Mouse (Mus musculus) lung, embryonic 15.5 days (tissue): ENCODE measurements around the gene Trim26. TPM values are rescaled to one million over a fixed set of nuclear protein-coding genes. Genes with fewer than 3 reads are reported as not detected.

Experiments used
- ATAC-seq: fragments of 200-750 bp; cut with Nextera tagmentation; 2 replicates; pipeline ENCODE4 v1.8.0; 2017; ENCODE audit warnings: moderate number of reproducible peaks, borderline replicate concordance; ENCODE audit not compliant: low FRiP score, low TSS enrichment; ENCODE audit errors: extremely low read depth
- H3K27ac ChIP-seq: fragments of 300-500 bp; sonication (generic); 2 replicates; pipeline ENCODE4 v1.5.1; 2015; ENCODE audit warnings: moderate library complexity, mild to moderate bottlenecking, inconsistent platforms
- H3K27me3 ChIP-seq: fragments of 300-500 bp; sonication (generic); 2 replicates; pipeline ENCODE4 v1.6.1; 2015; ENCODE audit warnings: inconsistent platforms
- H3K36me3 ChIP-seq: fragments of 300-500 bp; sonication (generic); 2 replicates; pipeline ENCODE4 v1.6.1; 2015; ENCODE audit warnings: inconsistent platforms
- H3K4me1 ChIP-seq: fragments of 300-500 bp; sonication (generic); 2 replicates; pipeline ENCODE4 v1.6.1; 2015; ENCODE audit warnings: inconsistent platforms
- H3K4me2 ChIP-seq: fragments of 300-500 bp; sonication (generic); 2 replicates; pipeline ENCODE4 v1.6.1; 2015; ENCODE audit warnings: inconsistent platforms, mild to moderate bottlenecking, moderate library complexity
- H3K4me3 ChIP-seq: fragments of 300-500 bp; sonication (generic); 2 replicates; pipeline ENCODE4 v1.5.1; 2015; ENCODE audit warnings: mild to moderate bottlenecking, inconsistent platforms
- H3K9ac ChIP-seq: fragments of 300-500 bp; sonication (generic); 2 replicates; pipeline ENCODE4 v1.6.1; 2015; ENCODE audit warnings: inconsistent platforms
- H3K9me3 ChIP-seq: fragments of 300-500 bp; sonication (generic); 2 replicates; pipeline ENCODE4 v1.6.1; 2016; ENCODE audit warnings: inconsistent platforms
- WGBS: fragments of 180-500 bp; shearing (Covaris S2); methylation state at CpG from one replicate; pipeline ENCODE4 v1.1.7; 2015; 5-methylcytosine and 5-hydroxymethylcytosine counted together
- polyA plus RNA-seq: library from polyadenylated mRNA; unstranded; fragments of >200 nt; fragmentation: Nextera tagmentation; extraction: Ambion mirVana; gene quantifications from 2 replicates; pipeline ENCODE4 v1.2.1, GENCODE M21; 2015

The Trim26 gene
- polyA plus RNA-seq, 1 experiment from 2014 or later: 43.6 TPM

GRCm38 (mm10) chr17:36835591-36836426 is 1.1 kb upstream of the Trim26 start:
- Histone ChIP-seq H3K9me3 (no peaks in the 10 kb centered on the region), H3K4me2 (peak overlapping the region; percentile 79), H3K4me1 (peaks cover 20% of the 10 kb centered on the region), H3K9ac (no peak overlapping the region), H3K4me3 (peak overlapping the region; percentile 87), H3K27ac (peak overlapping the region; percentile 98), H3K36me3 (0 out of 2 replicates have a peak, but pooled peaks cover 2% of the 10 kb centered on the region), H3K27me3 (no peaks in the 10 kb centered on the region)
- ATAC-seq: no peak
- WGBS: 33% methylated on average over 12 of the region's 12 CpGs

GRCm38 (mm10) chr17:36836427-36836812 is 514 bp upstream of the Trim26 start:
- WGBS: 17% methylated on average over 3 of the region's 3 CpGs
- ATAC-seq: peak; percentile 25; the same call in 1 of the 2 replicates

GRCm38 (mm10) chr17:36839001-36839400 is 2.1 kb downstream of the Trim26 start:
- Histone ChIP-seq H3K36me3 (0 out of 2 replicates have a peak, but pooled peaks cover 2% of the 10 kb centered on the region), H3K9ac (no peak overlapping the region), H3K4me2 (no peak overlapping the region), H3K4me3 (no peak overlapping the region), H3K4me1 (peaks cover 20% of the 10 kb centered on the region), H3K9me3 (no peaks in the 10 kb centered on the region), H3K27me3 (no peaks in the 10 kb centered on the region), H3K27ac (no peak overlapping the region)
- whole genome bisulfite sequencing: 64% methylated on average over 5 of the region's 5 CpGs
- ATAC-seq: no peak

More at GRCm38 (mm10) chr17:36836427-36836812, 514 bp upstream of the Trim26 start:
- peaks cover 20% of the 10 kb centered on the region for H3K4me1 ChIP-seq
- H3K4me2 ChIP-seq: peak overlapping the region; percentile 79
- H3K36me3 ChIP-seq: 0 out of 2 replicates have a peak, but pooled peaks cover 2% of the 10 kb centered on the region
- peak overlapping the region; percentile 44 for H3K9ac ChIP-seq
- H3K27me3 ChIP-seq: no peaks in the 10 kb centered on the region
- peak overlapping the region; percentile 87 for H3K4me3 ChIP-seq
- H3K27ac ChIP-seq: peak overlapping the region; percentile 98
- H3K9me3 ChIP-seq: no peaks in the 10 kb centered on the region

GRCm38 (mm10) chr17:36839931-36840330 is 3.0 kb downstream of the Trim26 start:
- no peaks in the 10 kb centered on the region for H3K9me3 ChIP-seq
- 0 out of 2 replicates have a peak, but pooled peaks cover 2% of the 10 kb centered on the region for H3K36me3 ChIP-seq
- H3K4me2 ChIP-seq: no peak overlapping the region
- H3K27ac ChIP-seq: no peak overlapping the region
- no peak for ATAC-seq
- no peak overlapping the region for H3K9ac ChIP-seq
- no peaks in the 10 kb centered on the region for H3K27me3 ChIP-seq
- H3K4me3 ChIP-seq: no peak overlapping the region
- 80% methylated on average over 3 of the region's 3 CpGs for WGBS
- peaks cover 20% of the 10 kb centered on the region for H3K4me1 ChIP-seq

GRCm38 (mm10) chr17:36840961-36841445 is 4.1 kb downstream of the Trim26 start:
- 0 out of 2 replicates have a peak, but pooled peaks cover 2% of the 10 kb centered on the region for H3K36me3 ChIP-seq
- H3K4me1 ChIP-seq: peaks cover 17% of the 10 kb centered on the region
- no peak for ATAC-seq

GRCm38 (mm10) chr17:36843696-36844095 is 6.8 kb downstream of the Trim26 start:
- no peaks in the 10 kb centered on the region for H3K4me1 ChIP-seq
- ATAC-seq: no peak
- H3K27ac ChIP-seq: no peak overlapping the region
- H3K36me3 ChIP-seq: 0 out of 2 replicates have a peak, but pooled peaks cover 2% of the 10 kb centered on the region
- no peak overlapping the region for H3K4me2 ChIP-seq
- WGBS: 78% methylated on average over 7 of the region's 7 CpGs
- no peak overlapping the region for H3K4me3 ChIP-seq
- no peaks in the 10 kb centered on the region for H3K27me3 ChIP-seq
- no peaks in the 10 kb centered on the region for H3K9me3 ChIP-seq
- H3K9ac ChIP-seq: no peak overlapping the region

More at GRCm38 (mm10) chr17:36840961-36841445, 4.1 kb downstream of the Trim26 start:
- Histone ChIP-seq H3K4me3 (no peak overlapping the region), H3K27ac (no peak overlapping the region), H3K9ac (no peak overlapping the region), H3K4me2 (no peak overlapping the region), H3K9me3 (no peaks in the 10 kb centered on the region), H3K27me3 (no peaks in the 10 kb centered on the region)

- H3K4me1 ChIP-seq: no peaks in the 10 kb centered on the region
- no peak for ATAC-seq
- no peaks in the 10 kb centered on the region for H3K27me3 ChIP-seq
- no peak overlapping the region for H3K4me2 ChIP-seq
- no peak overlapping the region for H3K4me3 ChIP-seq
- H3K36me3 ChIP-seq: no peaks in the 10 kb centered on the region
- no peak overlapping the region for H3K27ac ChIP-seq
- H3K9me3 ChIP-seq: no peaks in the 10 kb centered on the region
- H3K9ac ChIP-seq: no peak overlapping the region
Measured at GRCm38 (mm10) chr17:36844286-36844719, 7.4 kb downstream of the Trim26 start.

GRCm38 (mm10) chr17:36844725-36845124 is 7.8 kb downstream of the Trim26 start:
- 32% methylated on average over 1 of the region's 1 CpGs for WGBS
- ATAC-seq: peak; percentile 65; the same call in 1 of the 2 replicates
- H3K27me3 ChIP-seq: no peaks in the 10 kb centered on the region

GRCm38 (mm10) chr17:36848911-36849310 is 12.0 kb downstream of the Trim26 start:
- no peak for ATAC-seq
- H3K9me3 ChIP-seq: no peaks in the 10 kb centered on the region
- H3K4me2 ChIP-seq: no peak overlapping the region
- 81% methylated on average over 5 of the region's 5 CpGs for WGBS
- peaks cover 19% of the 10 kb centered on the region for H3K36me3 ChIP-seq
- H3K4me1 ChIP-seq: 0 out of 2 replicates have a peak, but pooled peaks cover 9% of the 10 kb centered on the region
- H3K27ac ChIP-seq: no peak overlapping the region
- no peak overlapping the region for H3K4me3 ChIP-seq
- no peaks in the 10 kb centered on the region for H3K27me3 ChIP-seq
- no peak overlapping the region for H3K9ac ChIP-seq

More at GRCm38 (mm10) chr17:36844725-36845124, 7.8 kb downstream of the Trim26 start:
- Histone ChIP-seq H3K4me3 (no peak overlapping the region), H3K4me2 (no peak overlapping the region), H3K9ac (no peak overlapping the region), H3K9me3 (no peaks in the 10 kb centered on the region), H3K4me1 (0 out of 2 replicates have a peak, but pooled peaks cover under 1% of the 10 kb centered on the region), H3K27ac (no peak overlapping the region), H3K36me3 (no peaks in the 10 kb centered on the region)

- ATAC-seq: no peak
- H3K27ac ChIP-seq: no peak overlapping the region
- H3K36me3 ChIP-seq: peaks cover 26% of the 10 kb centered on the region
- 0 out of 2 replicates have a peak, but pooled peaks cover 9% of the 10 kb centered on the region for H3K4me1 ChIP-seq
- H3K9me3 ChIP-seq: no peaks in the 10 kb centered on the region
- no peak overlapping the region for H3K4me2 ChIP-seq
- H3K9ac ChIP-seq: no peak overlapping the region
- 83% methylated on average over 2 of the region's 2 CpGs for WGBS
- no peaks in the 10 kb centered on the region for H3K27me3 ChIP-seq
- no peak overlapping the region for H3K4me3 ChIP-seq
Measured at GRCm38 (mm10) chr17:36849992-36850391, 13.1 kb downstream of the Trim26 start.

- no peak for ATAC-seq
- 60% methylated on average over 5 of the region's 5 CpGs for WGBS
Measured at GRCm38 (mm10) chr17:36851200-36851599, 14.3 kb downstream of the Trim26 start.

GRCm38 (mm10) chr17:36851627-36852026 is 14.7 kb downstream of the Trim26 start:
- Histone ChIP-seq H3K27ac (no peak overlapping the region), H3K36me3 (peaks cover 39% of the 10 kb centered on the region)
- ATAC-seq: no peak

More at GRCm38 (mm10) chr17:36851200-36851599, 14.3 kb downstream of the Trim26 start:
- Histone ChIP-seq H3K27me3 (no peaks in the 10 kb centered on the region), H3K9ac (no peak overlapping the region), H3K36me3 (peaks cover 35% of the 10 kb centered on the region), H3K9me3 (no peaks in the 10 kb centered on the region), H3K4me2 (no peak overlapping the region), H3K4me1 (0 out of 2 replicates have a peak, but pooled peaks cover 9% of the 10 kb centered on the region), H3K27ac (no peak overlapping the region), H3K4me3 (no peak overlapping the region)

More at GRCm38 (mm10) chr17:36851627-36852026, 14.7 kb downstream of the Trim26 start:
- no peaks in the 10 kb centered on the region for H3K9me3 ChIP-seq
- WGBS: 53% methylated on average over 5 of the region's 5 CpGs
- no peak overlapping the region for H3K9ac ChIP-seq
- H3K27me3 ChIP-seq: no peaks in the 10 kb centered on the region
- H3K4me1 ChIP-seq: 0 out of 2 replicates have a peak, but pooled peaks cover 9% of the 10 kb centered on the region
- H3K4me3 ChIP-seq: no peak overlapping the region
- no peak overlapping the region for H3K4me2 ChIP-seq
